Mouse (Mus musculus): ENCODE data around the gene Ankrd24. TPM values are rescaled to one million over a fixed set of nuclear protein-coding genes. Genes with fewer than 3 reads are reported as not detected.

Gene Ankrd24
- total RNA-seq (2021), result 10 to 100 TPM in 1 of 2 experiments, 1 to 10 TPM in 1; 9.4 to 10.1 TPM

DNA sequence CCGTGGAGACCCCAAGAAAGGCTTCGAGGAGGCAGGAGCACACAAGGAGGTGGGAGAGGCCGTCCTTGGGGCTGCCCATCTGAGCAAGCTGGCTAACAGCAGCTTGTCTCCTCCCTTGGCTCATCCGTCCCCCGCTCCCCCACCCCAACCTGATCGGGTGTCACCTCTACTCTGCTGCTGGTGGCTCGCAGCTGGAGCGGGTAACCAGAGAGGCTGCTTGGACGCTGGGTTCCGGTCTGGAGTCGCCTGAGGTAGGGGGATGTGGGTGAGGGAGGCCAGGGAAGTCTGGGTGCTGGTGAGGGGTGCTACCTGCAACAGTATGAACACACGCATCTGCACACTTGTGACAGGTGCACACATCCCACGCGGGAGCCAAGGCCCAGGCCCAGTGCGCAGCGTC is at the start of gene Ankrd24:
TSS of gene Ankrd24 (plus strand) at position 151 of the 400 bp plus-strand sequence.
- DNase-seq (ENCODE audit: low spot score), result no peak
- intact Hi-C loops (cut with DNase I), result loop anchor here (5.0 to 10.0 kb wide), 2 partner anchors 544 to 996 kb away; partner anchors contain the start of genes 1190007I07Rik and Tdg

GRCm38 (mm10) chr10:81579967-81580366 is 48.4 kb upstream of the Ankrd24 start:
- intact Hi-C loops (cut with DNase I), result no loop called here
- no peak for DNase-seq (ENCODE audit: low spot score)

- no peak for DNase-seq (ENCODE audit: low spot score)
- intact Hi-C loops (cut with DNase I), result no loop called here
These were observed 47.8 kb upstream of the Ankrd24 start for GRCm38 (mm10) chr10:81580441-81581070.

GRCm38 (mm10) chr10:81583347-81583746 is 45.0 kb upstream of the Ankrd24 start:
- no peak for DNase-seq (ENCODE audit: low spot score)
- intact Hi-C loops (cut with DNase I), result no loop called here

DNA sequence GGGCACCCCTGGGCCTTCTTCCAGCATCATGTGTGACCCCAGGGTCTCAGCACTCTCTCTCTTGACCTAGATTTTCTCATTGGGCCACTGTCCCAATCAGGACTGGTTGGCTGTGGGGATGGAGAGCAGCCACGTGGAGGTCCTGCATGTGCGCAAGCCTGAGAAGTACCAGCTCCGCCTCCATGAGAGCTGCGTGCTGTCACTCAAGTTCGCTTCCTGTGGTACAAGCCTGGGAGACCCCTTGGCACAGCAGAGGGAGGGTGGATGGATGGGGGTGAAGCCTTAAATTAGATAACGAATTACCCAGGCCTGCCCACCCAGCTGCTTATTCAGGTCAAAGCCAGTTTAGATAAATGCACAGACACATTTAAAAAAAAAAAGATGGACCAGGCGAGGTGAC is 39.6 kb upstream of the Ankrd24 start:
- DNase-seq (ENCODE audit: low spot score), result no peak
- intact Hi-C loops (cut with DNase I), result no loop called here

DNA sequence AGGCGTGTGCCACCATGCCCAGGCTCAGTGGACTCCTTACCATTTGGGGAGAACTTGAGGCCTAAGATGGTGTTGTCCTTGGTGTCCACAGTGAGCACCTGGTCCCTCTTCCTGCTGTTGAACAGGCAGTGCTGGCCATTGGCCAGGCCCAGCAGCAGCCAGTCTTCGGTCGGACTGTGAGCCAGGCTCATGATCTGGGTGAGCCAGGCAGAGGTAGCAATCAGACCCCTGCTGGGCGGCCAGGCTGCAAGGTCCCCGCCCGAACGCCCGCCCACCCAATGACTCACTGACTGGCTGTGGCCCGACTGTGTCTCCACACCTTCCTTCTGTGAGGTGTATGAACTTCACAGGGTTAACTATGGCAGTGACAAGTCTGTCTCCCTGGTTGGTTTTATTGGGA is 36.5 kb upstream of the Ankrd24 start:
- intact Hi-C loops (cut with DNase I), result loop anchor here (2.0 kb wide), 1 partner anchor 17 kb away; the partner anchor contains the start of gene Tle2
- DNase-seq (ENCODE audit: low spot score), result no peak

GRCm38 (mm10) chr10:81592631-81593030 is 35.7 kb upstream of the Ankrd24 start:
- no peak for DNase-seq (ENCODE audit: low spot score)
- intact Hi-C loops (cut with DNase I), result loop anchor here (2.0 kb wide), 1 partner anchor 18 kb away; the partner anchor contains the start of gene Tle2

DNA sequence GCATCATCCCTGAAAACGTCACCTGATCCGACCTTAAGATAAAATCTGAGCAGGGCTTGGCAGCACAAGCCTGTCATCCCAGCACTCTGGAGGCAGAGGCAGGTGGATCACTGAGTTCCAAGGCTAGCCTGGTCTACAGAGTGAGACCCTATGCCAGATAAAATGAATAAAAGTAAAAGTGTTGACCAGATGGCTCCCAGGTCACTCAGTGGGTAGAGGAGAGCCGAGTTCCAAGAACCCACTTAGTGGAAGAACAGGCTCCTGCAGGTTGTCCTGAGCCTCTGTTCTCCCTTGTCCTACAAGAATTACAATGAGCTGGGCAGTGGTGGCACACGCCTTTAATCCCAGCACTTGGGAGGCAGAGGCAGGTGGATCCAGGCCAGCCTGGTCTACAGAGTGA is 35.1 kb upstream of the Ankrd24 start:
- intact Hi-C loops (cut with DNase I), result loop anchor here (2.0 kb wide), 1 partner anchor 18 kb away; the partner anchor contains the start of gene Tle2

DNA sequence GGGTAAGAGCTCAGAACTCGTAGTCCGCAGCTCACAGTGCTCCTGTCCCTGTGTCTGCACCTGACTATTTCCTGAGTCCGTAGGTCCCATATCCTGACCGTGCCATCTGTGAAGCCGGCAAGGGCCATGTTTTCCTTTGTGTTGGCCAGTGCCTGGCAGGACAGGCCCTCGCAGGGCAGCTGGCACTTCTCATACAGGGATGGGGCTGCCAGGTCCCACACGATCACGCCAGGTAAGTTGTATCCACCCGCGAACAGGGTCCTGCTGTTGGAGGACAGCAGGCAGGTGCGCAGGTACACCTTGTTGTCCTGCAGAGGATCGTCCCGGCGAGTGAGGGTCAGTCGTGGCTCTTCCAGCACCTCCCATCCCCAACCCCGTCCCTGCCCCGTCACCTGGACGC is 34.4 kb upstream of the Ankrd24 start:
- DNase-seq (ENCODE audit: low spot score), result no peak
- intact Hi-C loops (cut with DNase I), result loop anchor here (2.0 kb wide), 1 partner anchor 19 kb away; the partner anchor contains the start of gene Tle2

More for the DNA sequence above, 35.1 kb upstream of the Ankrd24 start:
- no peak for DNase-seq (ENCODE audit: low spot score)

- no peak for DNase-seq (ENCODE audit: low spot score)
- intact Hi-C loops (cut with DNase I), result no loop called here
These were observed 32.7 kb upstream of the Ankrd24 start for GRCm38 (mm10) chr10:81595599-81595998.

GRCm38 (mm10) chr10:81596611-81597010 is 31.7 kb upstream of the Ankrd24 start:
- peak; percentile 40 for DNase-seq (ENCODE audit: low spot score)
- intact Hi-C loops (cut with DNase I), result no loop called here

GRCm38 (mm10) chr10:81597137-81597950 is 31.0 kb upstream of the Ankrd24 start:
- intact Hi-C loops (cut with DNase I), result no loop called here
- peak; percentile 29 for DNase-seq (ENCODE audit: low spot score)

DNA sequence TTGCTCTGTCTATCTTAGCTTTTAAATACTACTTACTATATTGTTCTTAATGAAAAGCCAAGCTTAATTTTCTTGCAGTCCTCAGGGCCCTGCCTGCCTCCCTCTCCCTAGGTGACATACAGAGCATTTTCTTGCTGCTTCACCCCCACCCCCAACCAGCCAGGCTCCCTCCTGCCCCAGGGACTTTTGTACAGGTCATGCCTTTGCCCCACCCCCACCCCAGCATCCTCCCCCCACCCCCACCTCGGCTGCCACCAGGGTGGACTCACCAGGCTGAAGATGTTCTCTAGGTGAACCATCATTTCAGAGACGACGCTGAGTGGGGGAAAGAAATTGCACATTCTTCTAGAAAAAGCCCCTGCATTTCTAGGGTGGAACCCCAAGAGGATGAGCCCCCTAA is 30.0 kb upstream of the Ankrd24 start:
- intact Hi-C loops (cut with DNase I), result no loop called here
- DNase-seq (ENCODE audit: low spot score), result no peak

GRCm38 (mm10) chr10:81598871-81599270 is 29.5 kb upstream of the Ankrd24 start:
- intact Hi-C loops (cut with DNase I), result no loop called here
- no peak for DNase-seq (ENCODE audit: low spot score)

GRCm38 (mm10) chr10:81599630-81600029 is 28.7 kb upstream of the Ankrd24 start:
- no peak for DNase-seq (ENCODE audit: low spot score)
- intact Hi-C loops (cut with DNase I), result loop anchor here (5.0 kb wide), 1 partner anchor 97 kb away; the partner anchor contains the start of gene S1pr4

DNA sequence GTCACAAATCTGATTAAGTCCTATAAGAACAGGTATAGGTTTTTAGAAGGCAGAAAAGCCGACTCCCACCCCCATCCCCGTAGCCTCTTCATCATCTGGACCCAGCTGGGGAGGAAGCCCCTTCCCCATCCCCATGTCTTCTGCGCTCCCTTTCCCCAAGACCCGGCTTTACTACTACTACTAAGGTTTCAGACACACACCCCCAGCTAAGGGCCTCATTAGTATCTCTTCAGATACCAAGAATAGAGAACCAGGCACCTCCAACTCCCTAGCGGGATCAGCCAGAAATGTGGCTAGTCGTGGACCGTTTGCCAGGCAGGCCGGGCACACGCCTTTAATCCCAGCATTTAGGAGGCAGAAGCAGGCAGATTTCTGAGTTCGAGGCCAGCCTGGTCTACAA is 28.2 kb upstream of the Ankrd24 start:
- no peak for DNase-seq (ENCODE audit: low spot score)
- intact Hi-C loops (cut with DNase I), result loop anchor here (5.0 kb wide), 1 partner anchor 98 kb away; the partner anchor contains the start of gene S1pr4

DNA sequence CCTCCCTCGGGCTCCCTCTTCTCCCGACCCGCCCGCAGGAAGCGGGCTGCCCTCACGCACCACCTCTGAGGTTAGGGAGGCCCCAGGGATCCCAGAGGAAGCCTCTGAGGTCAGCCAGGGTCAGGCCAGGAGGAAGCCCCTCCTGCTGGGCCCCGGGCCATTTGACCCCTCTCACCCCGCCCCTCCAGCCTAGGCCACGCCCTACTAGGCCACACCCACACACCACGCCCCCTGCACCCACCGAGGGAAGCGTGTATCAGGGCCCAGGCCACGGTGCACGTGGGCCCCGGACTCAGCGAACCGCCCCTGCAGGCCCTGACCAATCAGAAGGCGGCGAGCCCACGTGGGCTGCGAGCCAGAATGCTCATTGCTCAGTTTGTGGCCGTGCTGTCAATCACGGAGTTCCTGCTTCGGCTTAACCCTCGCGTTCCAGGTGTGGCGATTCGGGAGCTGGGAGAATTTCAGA is 27.6 kb upstream of the Ankrd24 start, which contains the start of gene Tle6:
TSS of gene Tle6 (minus strand) at position 336 of the 466 bp plus-strand sequence.
- DNase-seq (ENCODE audit: low spot score), result peak; percentile 90
- intact Hi-C loops (cut with DNase I), result loop anchor here (5.0 kb wide), 1 partner anchor 98 kb away; the partner anchor contains the start of gene S1pr4

DNA sequence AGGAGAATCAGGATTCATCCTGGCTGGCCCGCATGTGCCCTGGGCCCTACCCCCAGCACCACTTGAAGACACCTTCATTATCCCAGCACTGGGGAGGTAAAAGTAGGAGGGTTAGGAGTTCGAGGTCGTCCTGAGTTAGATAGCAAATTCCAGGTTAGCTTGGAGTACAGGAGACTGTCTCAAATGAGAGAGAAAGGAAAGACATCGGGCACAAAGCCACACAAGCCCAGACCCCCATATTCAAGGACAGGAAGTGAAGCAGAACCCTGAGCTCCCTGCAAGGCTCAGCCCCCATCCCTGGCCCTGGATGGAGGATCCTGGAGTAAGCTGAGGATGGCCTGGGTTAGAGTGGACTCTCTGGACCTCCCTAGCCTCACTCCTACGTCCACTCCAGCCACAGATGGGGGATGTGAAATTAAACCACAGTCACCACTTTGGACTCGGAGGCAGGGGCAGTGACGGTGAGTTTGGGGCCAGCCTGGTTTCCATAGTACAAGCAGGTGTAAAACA is 26.9 kb upstream of the Ankrd24 start:
- intact Hi-C loops (cut with DNase I), result loop anchor here (5.0 kb wide), 1 partner anchor 99 kb away; the partner anchor contains the start of gene S1pr4
- DNase-seq (ENCODE audit: low spot score), result no peak

DNA sequence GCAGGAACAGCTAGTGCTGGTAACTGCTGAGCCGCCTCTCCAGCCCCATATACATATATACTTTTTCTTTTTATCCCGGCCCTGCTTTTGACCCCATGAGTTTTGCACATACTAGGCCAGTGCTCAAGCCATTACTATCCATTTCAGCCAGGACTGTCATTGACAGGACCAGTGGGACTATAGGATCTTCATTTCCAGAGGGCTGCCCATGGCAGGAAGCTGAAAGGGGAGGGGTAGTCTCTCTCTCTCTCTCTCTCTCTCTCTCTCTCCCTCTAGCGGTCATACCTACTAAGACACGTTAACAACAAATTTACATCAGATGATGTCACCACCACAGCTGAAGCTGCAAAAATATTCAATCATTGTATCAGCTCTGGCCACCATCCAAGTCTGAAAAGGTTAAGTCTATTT is 25.6 kb upstream of the Ankrd24 start:
- intact Hi-C loops (cut with DNase I), result loop anchor here (5.0 kb wide), 1 partner anchor 100 kb away; the partner anchor contains the start of gene S1pr4
- DNase-seq (ENCODE audit: low spot score), result no peak

Measured in heart, postnatal 25 days (tissue).